Mouse (Mus musculus) forebrain, embryonic 10.5 days (tissue): Measurements from ENCODE around the gene Serping1. TPM values are rescaled to one million over a fixed set of nuclear protein-coding genes. Genes with fewer than 3 reads are reported as not detected.

Experiments
- DNase-seq: peaks from one replicate; pipeline ENCODE4 v3.0.0-alpha.2; 2017; ENCODE audit warnings: low spot score; ENCODE audit errors: extremely low spot score
- H3K27ac ChIP-seq: fragments of 300-500 bp; sonication (generic); 2 replicates; pipeline ENCODE4 v1.5.1; 2016; ENCODE audit warnings: mild to moderate bottlenecking
- H3K27me3 ChIP-seq: fragments of 300-500 bp; sonication (generic); 2 replicates; pipeline ENCODE4 v1.6.1; 2016; ENCODE audit warnings: mild to moderate bottlenecking; ENCODE audit not compliant: poor library complexity, severe bottlenecking
- H3K36me3 ChIP-seq: fragments of 300-500 bp; sonication (generic); replicated peaks from 2 replicates; pipeline ENCODE4 v1.6.1; 2016; ENCODE audit warnings: mild to moderate bottlenecking, moderate library complexity
- H3K4me1 ChIP-seq: fragments of 300-500 bp; sonication (generic); 2 replicates; pipeline ENCODE4 v1.6.1; 2016
- H3K4me3 ChIP-seq: fragments of 300-500 bp; sonication (generic); 2 replicates; pipeline ENCODE4 v1.5.1; 2016; ENCODE audit warnings: mild to moderate bottlenecking, moderate library complexity
- H3K9me3 ChIP-seq: fragments of 300-500 bp; sonication (generic); 2 replicates; pipeline ENCODE4 v1.6.1; 2016; ENCODE audit warnings: mild to moderate bottlenecking, moderate library complexity
- WGBS: fragments of 180-500 bp; shearing (Covaris S2); methylation state at CpG from one replicate; pipeline ENCODE4 v1.1.7; 2016; 5-methylcytosine and 5-hydroxymethylcytosine counted together
- polyA plus RNA-seq: library from polyadenylated mRNA; unstranded; fragments of >200 nt; fragmentation: Nextera tagmentation; extraction: Ambion mirVana; gene quantifications from 2 replicates; pipeline ENCODE4 v1.2.1, GENCODE M21; 2016

Serping1 gene
- polyA plus RNA-seq, 1 experiment from 2014 or later: 23.2 TPM

DNA sequence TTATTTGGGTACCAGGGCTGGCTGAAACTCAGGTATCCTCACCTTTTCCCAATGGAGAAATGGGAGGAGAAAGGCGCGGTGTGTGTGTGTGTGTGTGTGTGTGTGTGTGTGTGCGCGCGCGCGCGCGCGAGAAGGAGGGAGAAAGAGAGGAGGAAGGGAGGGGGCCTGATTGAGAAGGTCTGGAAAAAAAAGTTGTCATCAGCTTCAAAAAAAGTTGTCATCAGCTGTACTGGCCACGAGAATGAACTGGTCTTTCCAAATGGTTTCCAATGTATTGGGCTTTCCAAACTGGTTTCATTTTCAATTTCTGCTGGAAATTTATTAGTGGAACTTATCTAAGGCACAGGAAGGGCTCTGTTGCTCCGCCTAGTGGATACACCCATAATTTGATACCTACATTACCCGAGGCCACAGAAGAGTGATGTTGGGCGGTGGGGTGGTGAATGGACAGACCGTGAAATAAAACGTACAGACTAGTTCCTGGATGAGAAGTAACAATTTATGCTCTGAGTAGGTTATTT is 23.9 kb upstream of the Serping1 start:
- Histone ChIP-seq H3K4me3 (peak overlapping the region; percentile 67), H3K9me3 (peaks cover 16% of the 10 kb centered on the region), H3K4me1 (peaks cover 20% of the 10 kb centered on the region), H3K27ac (peak overlapping the region; percentile 84), H3K27me3 (no peaks in the 10 kb centered on the region), H3K36me3 (no peaks in the 10 kb centered on the region)
- WGBS: 2% methylated on average over 16 of the region's 16 CpGs
- peak; percentile 54 for DNase-seq

GRCm38 (mm10) chr2:84798493-84798921 is 23.3 kb upstream of the Serping1 start, which contains the start of gene Ube2l6:
Gene Ube2l6 (plus strand): TSS chr2:84798828.
- H3K4me1 ChIP-seq: peaks cover 20% of the 10 kb centered on the region
- under 1% methylated on average over 21 of the region's 21 CpGs for WGBS
- no peaks in the 10 kb centered on the region for H3K27me3 ChIP-seq
- peak within 1 kb of the TSS; percentile 67 for H3K4me3 ChIP-seq
- no peaks in the 10 kb centered on the region for H3K36me3 ChIP-seq
- peak; percentile 71 for DNase-seq
- peak within 1 kb of the TSS; percentile 84 for H3K27ac ChIP-seq
- H3K9me3 ChIP-seq: peaks cover 18% of the 10 kb centered on the region

DNA sequence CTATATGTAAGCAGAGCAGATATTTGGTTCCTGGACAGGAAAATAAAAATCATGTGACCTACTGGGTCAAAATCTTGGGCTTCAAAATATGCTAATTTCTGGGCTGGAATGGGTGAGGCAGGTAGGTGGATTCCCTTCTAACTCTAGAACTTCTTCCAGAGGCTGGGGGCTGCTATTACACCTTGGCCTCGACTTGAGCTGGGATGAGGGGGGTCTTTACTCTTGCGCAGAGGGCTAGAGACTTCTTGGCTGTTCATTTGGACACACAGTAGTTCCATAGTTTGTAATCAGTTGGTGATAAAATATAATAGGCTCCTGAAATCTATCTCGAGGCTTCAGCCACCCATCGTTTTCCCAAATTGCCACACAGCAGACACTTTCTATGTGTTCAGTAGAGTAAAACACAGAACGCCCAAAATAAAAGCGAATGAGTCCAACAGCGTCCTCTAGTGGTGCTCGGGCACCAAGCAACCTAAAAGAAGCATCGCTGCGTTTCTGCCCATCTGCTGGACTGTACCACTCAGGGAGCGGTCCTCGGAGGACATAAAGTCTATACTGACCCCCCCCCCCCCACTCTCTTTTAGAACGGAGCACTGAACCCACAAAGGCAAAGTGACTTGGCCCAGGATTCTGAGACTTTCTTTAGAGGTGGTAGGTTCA is 22.7 kb upstream of the Serping1 start:
- WGBS: 10% methylated on average over 13 of the region's 13 CpGs
- H3K9me3 ChIP-seq: peaks cover 18% of the 10 kb centered on the region

GRCm38 (mm10) chr2:84793871-84794270 is 18.6 kb upstream of the Serping1 start:
- H3K36me3 ChIP-seq: no peaks in the 10 kb centered on the region
- no peak for DNase-seq
- peaks cover 18% of the 10 kb centered on the region for H3K9me3 ChIP-seq
- no peak overlapping the region for H3K4me3 ChIP-seq
- no peak overlapping the region for H3K27ac ChIP-seq
- peaks cover 20% of the 10 kb centered on the region for H3K4me1 ChIP-seq
- H3K27me3 ChIP-seq: 0 out of 2 replicates have a peak, but pooled peaks cover 10% of the 10 kb centered on the region
- WGBS: 86% methylated on average over 3 of the region's 3 CpGs

More for the DNA sequence above, 22.7 kb upstream of the Serping1 start:
- Histone ChIP-seq H3K27me3 (no peaks in the 10 kb centered on the region), H3K4me1 (peaks cover 20% of the 10 kb centered on the region), H3K4me3 (peak overlapping the region; percentile 67), H3K36me3 (no peaks in the 10 kb centered on the region), H3K27ac (peak overlapping the region; percentile 84)
- peak; percentile 85 for DNase-seq

DNA sequence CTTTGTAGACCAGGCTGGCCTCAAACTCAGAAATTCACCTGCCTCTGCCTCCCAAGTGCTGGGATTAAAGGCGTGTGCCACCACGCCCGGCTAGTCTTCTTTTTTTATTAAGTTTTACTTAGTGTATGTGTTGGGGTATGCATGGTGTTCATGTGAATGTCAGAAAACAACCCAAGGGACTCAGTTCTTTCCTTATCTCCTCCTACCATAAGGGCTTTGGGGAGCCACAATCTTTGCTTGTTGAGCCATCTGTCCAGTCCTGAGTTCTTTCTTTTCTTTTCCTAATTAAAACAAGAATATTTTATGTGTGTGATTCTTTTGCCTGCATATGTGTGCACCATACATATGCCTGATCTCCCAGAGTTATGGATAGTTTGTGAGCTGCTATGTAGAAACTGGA is 17.9 kb upstream of the Serping1 start:
- H3K9me3 ChIP-seq: peaks cover 18% of the 10 kb centered on the region
- no peak overlapping the region for H3K27ac ChIP-seq
- WGBS: 84% methylated on average over 3 of the region's 3 CpGs
- no peak overlapping the region for H3K4me3 ChIP-seq
- peaks cover 13% of the 10 kb centered on the region for H3K4me1 ChIP-seq
- no peak for DNase-seq
- no peaks in the 10 kb centered on the region for H3K36me3 ChIP-seq
- H3K27me3 ChIP-seq: 0 out of 2 replicates have a peak, but pooled peaks cover 10% of the 10 kb centered on the region

DNA sequence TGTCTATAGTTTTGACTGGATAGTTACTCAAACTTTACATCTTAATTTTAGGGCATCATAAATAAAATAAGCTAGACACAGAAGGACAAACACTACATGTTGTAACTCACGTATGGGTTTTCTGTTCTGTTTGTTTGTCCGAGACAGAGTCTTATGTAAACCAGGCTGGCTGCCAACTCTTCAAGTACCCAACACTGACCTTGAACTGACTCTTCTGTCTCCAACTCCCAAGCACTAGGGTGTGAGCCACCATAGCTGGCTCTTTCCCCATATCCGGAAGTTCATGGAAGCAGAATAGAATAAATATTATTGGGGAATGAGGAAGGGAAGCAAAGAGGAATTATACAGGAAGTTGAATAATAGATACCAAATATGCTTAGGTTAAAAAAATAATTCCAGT is 17.3 kb upstream of the Serping1 start:
- H3K27me3 ChIP-seq: 0 out of 2 replicates have a peak, but pooled peaks cover 10% of the 10 kb centered on the region
- peaks cover 18% of the 10 kb centered on the region for H3K9me3 ChIP-seq
- no peak overlapping the region for H3K27ac ChIP-seq
- H3K4me1 ChIP-seq: peaks cover 8% of the 10 kb centered on the region; the same call in 1 of the 2 replicates
- 94% methylated on average over 3 of the region's 3 CpGs for WGBS
- DNase-seq: no peak
- no peaks in the 10 kb centered on the region for H3K36me3 ChIP-seq
- H3K4me3 ChIP-seq: no peak overlapping the region

- Histone ChIP-seq H3K36me3 (no peaks in the 10 kb centered on the region), H3K4me3 (no peak overlapping the region), H3K27ac (no peak overlapping the region), H3K4me1 (peaks cover 13% of the 10 kb centered on the region; the same call in 1 of the 2 replicates), H3K9me3 (peaks cover 14% of the 10 kb centered on the region), H3K27me3 (0 out of 2 replicates have a peak, but pooled peaks cover 10% of the 10 kb centered on the region)
- no peak for DNase-seq
- WGBS: 57% methylated on average over 9 of the region's 9 CpGs
Observed at GRCm38 (mm10) chr2:84790418-84790817, 15.2 kb upstream of the Serping1 start.

GRCm38 (mm10) chr2:84788316-84788715 is 13.1 kb upstream of the Serping1 start:
- H3K27me3 ChIP-seq: 0 out of 2 replicates have a peak, but pooled peaks cover 10% of the 10 kb centered on the region
- H3K9me3 ChIP-seq: no peaks in the 10 kb centered on the region
- no peak for DNase-seq
- peaks cover 13% of the 10 kb centered on the region; the same call in 1 of the 2 replicates for H3K4me1 ChIP-seq
- H3K36me3 ChIP-seq: no peaks in the 10 kb centered on the region
- no peak overlapping the region for H3K4me3 ChIP-seq
- WGBS: 87% methylated on average over 3 of the region's 3 CpGs
- H3K27ac ChIP-seq: no peak overlapping the region

DNA sequence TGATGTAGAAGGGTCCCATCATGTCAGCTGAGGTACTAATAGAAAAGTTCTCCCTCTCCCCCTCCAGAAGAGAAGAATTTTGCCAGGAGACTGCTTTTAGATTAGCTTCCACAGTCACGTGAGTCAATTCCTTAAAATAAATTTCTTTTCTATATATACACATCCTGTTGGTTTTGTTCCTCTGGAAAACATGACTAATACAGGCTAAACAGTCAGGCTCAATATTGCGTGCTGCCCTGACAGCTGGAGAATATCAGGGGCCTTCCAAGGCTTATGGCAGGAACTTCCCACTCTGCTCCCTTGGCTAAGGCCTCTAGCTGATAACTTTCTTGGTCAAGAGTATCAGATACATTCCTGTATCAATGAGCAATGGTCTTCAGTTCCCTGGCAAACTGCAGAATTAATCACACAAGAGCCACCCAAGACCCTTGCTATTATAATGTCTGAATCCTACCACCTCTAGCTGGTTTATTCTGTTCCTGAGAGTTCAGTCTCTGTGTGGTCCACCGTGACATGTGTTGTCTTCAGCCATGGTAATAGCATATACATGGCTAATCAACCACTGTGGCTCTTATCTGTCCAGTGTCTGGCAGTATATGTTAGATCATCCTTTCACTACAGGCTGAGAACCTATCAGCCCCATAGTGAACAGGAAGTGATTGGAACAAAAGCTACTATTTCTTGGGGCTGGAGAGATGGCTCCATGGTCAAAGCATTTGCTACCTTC is 8.8 kb upstream of the Serping1 start:
- Histone ChIP-seq H3K27me3 (no peaks in the 10 kb centered on the region), H3K4me3 (no peak overlapping the region), H3K9me3 (no peaks in the 10 kb centered on the region), H3K4me1 (peaks cover 4% of the 10 kb centered on the region; the same call in 1 of the 2 replicates), H3K27ac (no peak overlapping the region), H3K36me3 (no peaks in the 10 kb centered on the region)
- no peak for DNase-seq
- 91% methylated on average over 3 of the region's 3 CpGs for WGBS

GRCm38 (mm10) chr2:84783315-84783714 is 8.1 kb upstream of the Serping1 start:
- H3K27me3 ChIP-seq: no peaks in the 10 kb centered on the region
- 84% methylated on average over 1 of the region's 1 CpGs for WGBS
- no peaks in the 10 kb centered on the region for H3K9me3 ChIP-seq
- no peak overlapping the region for H3K27ac ChIP-seq
- no peaks in the 10 kb centered on the region for H3K36me3 ChIP-seq
- no peak for DNase-seq
- H3K4me3 ChIP-seq: no peak overlapping the region
- peaks cover 4% of the 10 kb centered on the region; the same call in 1 of the 2 replicates for H3K4me1 ChIP-seq

GRCm38 (mm10) chr2:84779210-84779609 is 4.0 kb upstream of the Serping1 start:
- no peak overlapping the region for H3K27ac ChIP-seq
- no peaks in the 10 kb centered on the region for H3K27me3 ChIP-seq
- no peaks in the 10 kb centered on the region for H3K36me3 ChIP-seq
- DNase-seq: no peak
- 66% methylated on average over 6 of the region's 6 CpGs for WGBS
- H3K4me1 ChIP-seq: peaks cover 21% of the 10 kb centered on the region
- H3K9me3 ChIP-seq: no peaks in the 10 kb centered on the region
- no peak overlapping the region for H3K4me3 ChIP-seq

GRCm38 (mm10) chr2:84777706-84778105 is 2.5 kb upstream of the Serping1 start:
- DNase-seq: no peak
- H3K27ac ChIP-seq: 0 out of 2 replicates have a peak overlapping the region, but pooled peaks have one; percentile 11

More at GRCm38 (mm10) chr2:84777706-84778105, 2.5 kb upstream of the Serping1 start:
- 43% methylated on average over 3 of the region's 3 CpGs for WGBS
- no peaks in the 10 kb centered on the region for H3K27me3 ChIP-seq
- H3K4me3 ChIP-seq: no peak overlapping the region
- no peaks in the 10 kb centered on the region for H3K36me3 ChIP-seq
- peaks cover 35% of the 10 kb centered on the region for H3K4me1 ChIP-seq
- H3K9me3 ChIP-seq: no peaks in the 10 kb centered on the region
